Mouse (Mus musculus): ENCODE measurements at regions not wholly inside any gene's neighbourhood (a gene's known extent, or its start where the extent isn't known, plus 50 kb on each side); places are given as distances from the start of the nearest gene placed in this dataset.

GRCm38 (mm10) chr1:163650577-163651180 lies 74.4 kb downstream of the Mettl11b start:
- Histone ChIP-seq H3K36me3 (ENCODE audit: control insufficient read depth, insufficient read depth, low read length) (no peaks in the 10 kb centered on the region), H3K4me1 (ENCODE audit: control insufficient read depth, insufficient read depth, low read length) (no peaks in the 10 kb centered on the region), H3K9me3 (ENCODE audit: control insufficient read depth, low read length) (no peaks in the 10 kb centered on the region), H3K27me3 (ENCODE audit: control insufficient read depth, insufficient read depth, low read length) (no peaks in the 10 kb centered on the region), H3K9ac (replicated peaks; ENCODE audit: low read depth, low read length) (no peak overlapping the region), H3K4me2 (ENCODE audit: low read depth, low read length) (no peak overlapping the region), H3K4me3 (ENCODE audit: low read depth, low read length) (no peak overlapping the region), H3K27ac (ENCODE audit: low read depth, low read length) (no peak overlapping the region)
- 76% methylated on average over 5 of the region's 5 CpGs for WGBS
- no peak for ATAC-seq (ENCODE audit: low read depth)

- H3K9ac ChIP-seq (replicated peaks; ENCODE audit: low read depth, low read length) = no peak overlapping the region
- no peaks in the 10 kb centered on the region for H3K27me3 ChIP-seq (ENCODE audit: control insufficient read depth, insufficient read depth, low read length)
- no peak for ATAC-seq (ENCODE audit: low read depth)
- no peaks in the 10 kb centered on the region for H3K4me1 ChIP-seq (ENCODE audit: control insufficient read depth, insufficient read depth, low read length)
- H3K4me3 ChIP-seq (ENCODE audit: low read depth, low read length) = no peak overlapping the region
- no peaks in the 10 kb centered on the region for H3K9me3 ChIP-seq (ENCODE audit: control insufficient read depth, low read length)
- H3K27ac ChIP-seq (ENCODE audit: low read depth, low read length) = no peak overlapping the region
- 68% methylated on average over 1 of the region's 1 CpGs for WGBS
- H3K4me2 ChIP-seq (ENCODE audit: low read depth, low read length) = no peak overlapping the region
- H3K36me3 ChIP-seq (ENCODE audit: control insufficient read depth, insufficient read depth, low read length) = no peaks in the 10 kb centered on the region
Observed at GRCm38 (mm10) chr1:163642091-163642490, 82.9 kb downstream of the Mettl11b start.

- Histone ChIP-seq H3K4me2 (ENCODE audit: low read depth, low read length) (no peak overlapping the region), H3K27me3 (ENCODE audit: control insufficient read depth, insufficient read depth, low read length) (no peaks in the 10 kb centered on the region), H3K9ac (replicated peaks; ENCODE audit: low read depth, low read length) (no peak overlapping the region), H3K9me3 (ENCODE audit: control insufficient read depth, low read length) (no peaks in the 10 kb centered on the region), H3K4me3 (ENCODE audit: low read depth, low read length) (no peak overlapping the region), H3K27ac (ENCODE audit: low read depth, low read length) (no peak overlapping the region), H3K36me3 (ENCODE audit: control insufficient read depth, insufficient read depth, low read length) (no peaks in the 10 kb centered on the region), H3K4me1 (ENCODE audit: control insufficient read depth, insufficient read depth, low read length) (no peaks in the 10 kb centered on the region)
- ATAC-seq (ENCODE audit: low read depth) = peak; percentile 34; the same call in 1 of the 2 replicates
- WGBS = 39% methylated on average over 9 of the region's 9 CpGs
Observed at GRCm38 (mm10) chr1:163640527-163641228, 84.4 kb downstream of the Mettl11b start.

GRCm38 (mm10) chr1:163630291-163630812 lies 94.7 kb downstream of the Mettl11b start:
- 92% methylated on average over 5 of the region's 5 CpGs for WGBS
- Histone ChIP-seq H3K27ac (ENCODE audit: low read depth, low read length) (no peak overlapping the region), H3K27me3 (ENCODE audit: control insufficient read depth, insufficient read depth, low read length) (no peaks in the 10 kb centered on the region), H3K9ac (replicated peaks; ENCODE audit: low read depth, low read length) (no peak overlapping the region), H3K4me2 (ENCODE audit: low read depth, low read length) (no peak overlapping the region), H3K36me3 (ENCODE audit: control insufficient read depth, insufficient read depth, low read length) (no peaks in the 10 kb centered on the region), H3K4me3 (ENCODE audit: low read depth, low read length) (no peak overlapping the region), H3K9me3 (ENCODE audit: control insufficient read depth, low read length) (no peaks in the 10 kb centered on the region), H3K4me1 (ENCODE audit: control insufficient read depth, insufficient read depth, low read length) (no peaks in the 10 kb centered on the region)
- ATAC-seq (ENCODE audit: low read depth) = no peak

- WGBS = 93% methylated on average over 4 of the region's 4 CpGs
Observed at GRCm38 (mm10) chr1:163624887-163625286, 100.1 kb downstream of the Mettl11b start.

GRCm38 (mm10) chr1:163621293-163621692 lies 103.7 kb downstream of the Mettl11b start:
- Histone ChIP-seq H3K36me3 (ENCODE audit: control insufficient read depth, insufficient read depth, low read length) (no peaks in the 10 kb centered on the region), H3K27ac (ENCODE audit: low read depth, low read length) (no peak overlapping the region), H3K9ac (replicated peaks; ENCODE audit: low read depth, low read length) (no peak overlapping the region), H3K4me1 (ENCODE audit: control insufficient read depth, insufficient read depth, low read length) (no peaks in the 10 kb centered on the region), H3K4me2 (ENCODE audit: low read depth, low read length) (no peak overlapping the region), H3K4me3 (ENCODE audit: low read depth, low read length) (no peak overlapping the region), H3K27me3 (ENCODE audit: control insufficient read depth, insufficient read depth, low read length) (no peaks in the 10 kb centered on the region), H3K9me3 (ENCODE audit: control insufficient read depth, low read length) (no peaks in the 10 kb centered on the region)
- no peak for ATAC-seq (ENCODE audit: low read depth)
- WGBS = 94% methylated on average over 3 of the region's 3 CpGs

More at GRCm38 (mm10) chr1:163624887-163625286, 100.1 kb downstream of the Mettl11b start:
- Histone ChIP-seq H3K36me3 (ENCODE audit: control insufficient read depth, insufficient read depth, low read length) (no peaks in the 10 kb centered on the region), H3K27ac (ENCODE audit: low read depth, low read length) (no peak overlapping the region), H3K4me2 (ENCODE audit: low read depth, low read length) (no peak overlapping the region), H3K9me3 (ENCODE audit: control insufficient read depth, low read length) (no peaks in the 10 kb centered on the region), H3K27me3 (ENCODE audit: control insufficient read depth, insufficient read depth, low read length) (no peaks in the 10 kb centered on the region), H3K9ac (replicated peaks; ENCODE audit: low read depth, low read length) (no peak overlapping the region), H3K4me1 (ENCODE audit: control insufficient read depth, insufficient read depth, low read length) (no peaks in the 10 kb centered on the region), H3K4me3 (ENCODE audit: low read depth, low read length) (no peak overlapping the region)
- ATAC-seq (ENCODE audit: low read depth) = no peak

- Histone ChIP-seq H3K36me3 (ENCODE audit: control insufficient read depth, insufficient read depth, low read length) (no peaks in the 10 kb centered on the region), H3K27ac (ENCODE audit: low read depth, low read length) (no peak overlapping the region), H3K9me3 (ENCODE audit: control insufficient read depth, low read length) (no peaks in the 10 kb centered on the region), H3K4me2 (ENCODE audit: low read depth, low read length) (no peak overlapping the region), H3K4me3 (ENCODE audit: low read depth, low read length) (no peak overlapping the region), H3K27me3 (ENCODE audit: control insufficient read depth, insufficient read depth, low read length) (no peaks in the 10 kb centered on the region), H3K9ac (replicated peaks; ENCODE audit: low read depth, low read length) (no peak overlapping the region), H3K4me1 (ENCODE audit: control insufficient read depth, insufficient read depth, low read length) (no peaks in the 10 kb centered on the region)
- WGBS = 46% methylated on average over 7 of the region's 7 CpGs
- no peak for ATAC-seq (ENCODE audit: low read depth)
Observed at GRCm38 (mm10) chr1:163619831-163620230, 105.2 kb downstream of the Mettl11b start.

GRCm38 (mm10) chr1:163618132-163618531 lies 106.9 kb downstream of the Mettl11b start:
- WGBS = 8% methylated on average over 3 of the region's 3 CpGs
- Histone ChIP-seq H3K4me3 (ENCODE audit: low read depth, low read length) (no peak overlapping the region), H3K27ac (ENCODE audit: low read depth, low read length) (no peak overlapping the region), H3K9ac (replicated peaks; ENCODE audit: low read depth, low read length) (no peak overlapping the region), H3K36me3 (ENCODE audit: control insufficient read depth, insufficient read depth, low read length) (no peaks in the 10 kb centered on the region), H3K4me1 (ENCODE audit: control insufficient read depth, insufficient read depth, low read length) (no peaks in the 10 kb centered on the region), H3K27me3 (ENCODE audit: control insufficient read depth, insufficient read depth, low read length) (no peaks in the 10 kb centered on the region), H3K9me3 (ENCODE audit: control insufficient read depth, low read length) (no peaks in the 10 kb centered on the region), H3K4me2 (ENCODE audit: low read depth, low read length) (no peak overlapping the region)
- peak; percentile 61; the same call in 1 of the 2 replicates for ATAC-seq (ENCODE audit: low read depth)

GRCm38 (mm10) chr1:163616596-163616995 lies 108.4 kb downstream of the Mettl11b start:
- no peaks in the 10 kb centered on the region for H3K9me3 ChIP-seq (ENCODE audit: control insufficient read depth, low read length)
- no peak overlapping the region for H3K4me2 ChIP-seq (ENCODE audit: low read depth, low read length)
- H3K4me3 ChIP-seq (ENCODE audit: low read depth, low read length) = no peak overlapping the region
- H3K36me3 ChIP-seq (ENCODE audit: control insufficient read depth, insufficient read depth, low read length) = no peaks in the 10 kb centered on the region
- ATAC-seq (ENCODE audit: low read depth) = no peak
- no peaks in the 10 kb centered on the region for H3K4me1 ChIP-seq (ENCODE audit: control insufficient read depth, insufficient read depth, low read length)
- H3K27ac ChIP-seq (ENCODE audit: low read depth, low read length) = no peak overlapping the region
- no peak overlapping the region for H3K9ac ChIP-seq (replicated peaks; ENCODE audit: low read depth, low read length)
- 63% methylated on average over 3 of the region's 3 CpGs for WGBS
- no peaks in the 10 kb centered on the region for H3K27me3 ChIP-seq (ENCODE audit: control insufficient read depth, insufficient read depth, low read length)

All from neural tube, embryonic 14.5 days (tissue).